Mouse (Mus musculus) lung, adult 2 months (tissue): Measurements from ENCODE around the gene Eml4.

Experiments used
- CTCF ChIP-seq: fragments of 200-500 bp; IDR thresholded peaks from 2 replicates; pipeline ENCODE4 v1.5.1; 2011; ENCODE audit warnings: mild to moderate bottlenecking, low read length, control low read depth; ENCODE audit not compliant: insufficient read depth
- POLR2A ChIP-seq: fragments of 200-500 bp; IDR thresholded peaks from 2 replicates; pipeline ENCODE4 v1.6.1; 2011; ENCODE audit warnings: low read depth, mild to moderate bottlenecking, control low read depth, low read length, borderline replicate concordance; ENCODE audit errors: extremely low read depth

- TF ChIP-seq POLR2A (no peak), CTCF (no peak)
Observed at GRCm38 (mm10) chr17:83335183-83335584, 15.5 kb upstream of the Eml4 start.
